In genomic region chr7:136026451-136026850, GRCm38 (mm10) we compare ENCODE assay signal across 18 mouse cellular contexts.
A peak's percentile ranks its signal among the peaks of the same experiment; 100 is the strongest.
DNase-seq lines count a peak whose midpoint lies in the region; ATAC-seq and TF ChIP-seq lines count a peak whose summit lies in the region.
"Had no signal": no experiment of that assay in that cellular context is flagged by ENCODE, and none has a peak within 500 bp of the region (broad histone marks: within the 10 kb centered on the region; RNA-seq: fewer than 3 reads in every experiment).

No protein-coding gene starts in this region.

- no peak for TF ChIP-seq CTCF in lung, adult 2 months (IDR thresholded peaks at IDR 0.05; ENCODE audit: insufficient read depth, low read length)

- no peak for TF ChIP-seq POLR2A in lung, adult 2 months (IDR thresholded peaks at IDR 0.05; ENCODE audit: borderline replicate concordance, extremely low read depth, low read depth, low read length)

- H3K9ac ChIP-seq in heart, embryonic 11.5 days (ENCODE audit: low read depth, low read length): 0 out of 2 replicates have a peak overlapping the region, but pooled peaks have one; percentile 10
- no peak overlapping the region for H3K9ac ChIP-seq in liver, embryonic 11.5 days (ENCODE audit: low read depth, low read length)
- H3K9ac ChIP-seq: forebrain, postnatal 0 days; intestine, embryonic 15.5 days; liver, embryonic 12.5 days; lung, embryonic 15.5 days had no signal

- H3K4me3 ChIP-seq in heart, embryonic 11.5 days (ENCODE audit: low read depth, low read length): no peak overlapping the region
- H3K4me3 ChIP-seq in liver, embryonic 11.5 days (ENCODE audit: low read depth, low read length): no peak overlapping the region
- no peak overlapping the region for H3K4me3 ChIP-seq in lung, adult 2 months (replicated peaks; ENCODE audit: extremely low read depth, low read depth, low read length)
- H3K4me3 ChIP-seq: hindbrain, embryonic 10.5 days; intestine, embryonic 15.5 days; liver, embryonic 12.5 days; lung, embryonic 15.5 days had no signal

- H3K27me3 ChIP-seq in heart, embryonic 11.5 days (ENCODE audit: control insufficient read depth, insufficient read depth, low read length): no peaks in the 10 kb centered on the region
- no peaks in the 10 kb centered on the region for H3K27me3 ChIP-seq in liver, embryonic 11.5 days (replicated peaks; ENCODE audit: control insufficient read depth, insufficient read depth, low read length)
- H3K27me3 ChIP-seq: intestine, embryonic 15.5 days; liver, embryonic 12.5 days; lung, embryonic 15.5 days had no signal

- peaks cover 4% of the 10 kb centered on the region; the same call in 1 of the 2 replicates for H3K4me1 ChIP-seq in heart, embryonic 11.5 days (ENCODE audit: control insufficient read depth, insufficient read depth, low read length)
- no peaks in the 10 kb centered on the region for H3K4me1 ChIP-seq in liver, embryonic 11.5 days (replicated peaks; ENCODE audit: control insufficient read depth, insufficient read depth, low read length)
- no peaks in the 10 kb centered on the region for H3K4me1 ChIP-seq in lung, adult 2 months (ENCODE audit: control insufficient read depth, insufficient read depth, low read length)
- H3K4me1 ChIP-seq: intestine, embryonic 15.5 days; liver, embryonic 12.5 days; lung, embryonic 15.5 days had no signal

- no peaks in the 10 kb centered on the region for H3K36me3 ChIP-seq in heart, embryonic 11.5 days (ENCODE audit: control insufficient read depth, insufficient read depth, low read length)
- no peaks in the 10 kb centered on the region for H3K36me3 ChIP-seq in liver, embryonic 11.5 days (ENCODE audit: control insufficient read depth, insufficient read depth, low read length)
- H3K36me3 ChIP-seq: hindbrain, embryonic 10.5 days; intestine, embryonic 15.5 days; liver, embryonic 12.5 days; lung, embryonic 15.5 days had no signal

- DNase-seq in heart, adult 8-10 months (ENCODE audit: low spot score): no peak
- DNase-seq in layer of hippocampus, adult 11-12 months (ENCODE audit: low spot score): peak; percentile 32
- no peak for DNase-seq in layer of hippocampus, adult 9-10 months (ENCODE audit: low spot score)
- peak; percentile 7 for DNase-seq in right cerebral cortex, postnatal 25 days
- no peak for DNase-seq in right cerebral cortex, adult 2 months (ENCODE audit: low spot score in 2 of 2)
- DNase-seq in liver, embryonic 11.5 days (ENCODE audit: low spot score): no peak
- no peak for DNase-seq in lung, adult 2 months
- DNase-seq: adrenal gland, postnatal 10 days; cerebellum, adult 2 months; forebrain, postnatal 0 days; gastrocnemius, postnatal 10 days; heart, adult 18-20 months had no signal

- 76% methylated on average over 7 of the region's 7 CpGs for WGBS in heart, embryonic 11.5 days (ENCODE audit: insufficient replicate concordance)
- 73% methylated on average over 7 of the region's 7 CpGs for WGBS in liver, embryonic 11.5 days
- WGBS in lung, adult 2 months: 68% methylated on average over 7 of the region's 7 CpGs

- H3K9me3 ChIP-seq in heart, embryonic 11.5 days (replicated peaks; ENCODE audit: control insufficient read depth, low read length): no peaks in the 10 kb centered on the region
- H3K9me3 ChIP-seq in liver, embryonic 11.5 days (ENCODE audit: control insufficient read depth, low read length): no peaks in the 10 kb centered on the region
- H3K9me3 ChIP-seq: hindbrain, embryonic 10.5 days; intestine, embryonic 15.5 days; liver, embryonic 12.5 days; lung, embryonic 15.5 days had no signal

- H3K4me2 ChIP-seq in heart, embryonic 11.5 days: no peak overlapping the region
- H3K4me2 ChIP-seq in liver, embryonic 11.5 days: no peak overlapping the region
- H3K4me2 ChIP-seq: intestine, embryonic 15.5 days; liver, embryonic 12.5 days; lung, embryonic 15.5 days had no signal

- H3K27ac ChIP-seq in heart, embryonic 11.5 days (ENCODE audit: low read depth, low read length): no peak overlapping the region
- H3K27ac ChIP-seq in liver, embryonic 11.5 days (ENCODE audit: low read depth, low read length): no peak overlapping the region
- H3K27ac ChIP-seq: hindbrain, embryonic 10.5 days; intestine, embryonic 15.5 days; liver, embryonic 12.5 days; lung, embryonic 15.5 days; macrophage had no signal

- no peak for ATAC-seq in heart, embryonic 11.5 days (replicated peaks; ENCODE audit: insufficient number of reproducible peaks, low FRiP score, low TSS enrichment)
- ATAC-seq in liver, embryonic 11.5 days (replicated peaks; ENCODE audit: low FRiP score): no peak
- ATAC-seq: forebrain, postnatal 0 days; intestine, embryonic 15.5 days; liver, embryonic 12.5 days had no signal

Comparison
In these comparisons a context has a peak if more than half of its experiments do, and no peak if none do; other contexts are left out.
1. DNase-seq: peak in layer of hippocampus, adult 11-12 months (single experiment) and right cerebral cortex, postnatal 25 days (single experiment); none in heart, adult 8-10 months (single experiment), layer of hippocampus, adult 9-10 months (single experiment), right cerebral cortex, adult 2 months (0 of 2), liver, embryonic 11.5 days (single experiment) and lung, adult 2 months (single experiment).